Mouse (Mus musculus) liver, postnatal 0 days (tissue): ENCODE measurements around the gene Rbpjl.

Experiments
- CTCF ChIP-seq: sonication (generic); IDR thresholded peaks from 2 replicates; pipeline ENCODE4 v1.5.1; 2016; ENCODE audit warnings: antibody characterized with exemption, low read depth
- EP300 ChIP-seq: IDR thresholded peaks from 2 replicates; pipeline ENCODE4 v1.6.1; 2016; ENCODE audit warnings: antibody characterized with exemption, low read depth, mild to moderate bottlenecking

DNA sequence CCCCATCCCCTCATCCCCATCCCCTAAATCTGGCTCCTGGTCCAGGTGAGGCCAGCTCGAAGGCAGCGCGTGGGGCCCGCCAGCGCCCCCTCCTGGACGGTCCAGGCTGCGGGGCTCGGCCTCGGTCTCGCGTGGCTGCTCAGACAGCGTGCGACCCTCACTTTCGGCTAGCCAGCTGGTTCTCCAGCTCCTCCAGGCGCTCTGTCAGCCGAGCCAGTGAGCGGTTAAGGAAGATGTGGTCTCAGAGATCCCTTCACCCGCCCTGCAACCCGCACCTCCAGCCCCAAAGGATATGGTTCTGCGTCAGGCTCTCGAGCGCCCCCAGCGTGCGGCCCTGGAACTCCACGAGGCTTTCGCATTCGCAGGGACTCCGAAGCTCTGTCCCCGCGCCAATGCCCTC, 13.4 kb upstream of the Rbpjl start:
- TF ChIP-seq CTCF (peak; percentile 87), EP300 (no peak)
